Mouse (Mus musculus): ENCODE results near the gene Snx29. TPM values are rescaled to one million over a fixed set of nuclear protein-coding genes. Genes with fewer than 3 reads are reported as not detected.
"Not testable (repeated sequence)": the region's sequence is repeated elsewhere in the genome, so short reads cannot be mapped to it uniquely, and the experiment has no call there.

Gene Snx29
- total and polyA plus RNA-seq, 3 experiments: 6.5 to 19.4 (median 16.8) TPM

- DNase-seq: no peak
Observed at GRCm38 (mm10) chr16:11359919-11360318, 37.2 kb downstream of the Snx29 start.

- not testable (repeated sequence) for DNase-seq
Observed at GRCm38 (mm10) chr16:11360576-11360975, 37.9 kb downstream of the Snx29 start.

GRCm38 (mm10) chr16:11365626-11366025 is 42.9 kb downstream of the Snx29 start:
- DNase-seq: no peak

GRCm38 (mm10) chr16:11366851-11367250 is 44.1 kb downstream of the Snx29 start:
- no peak for DNase-seq

GRCm38 (mm10) chr16:11368412-11368811 is 45.7 kb downstream of the Snx29 start:
- DNase-seq: no peak

- DNase-seq: no peak
Observed at GRCm38 (mm10) chr16:11369162-11369561, 46.5 kb downstream of the Snx29 start.

GRCm38 (mm10) chr16:11369642-11370041 is 46.9 kb downstream of the Snx29 start:
- DNase-seq: peak; percentile 17

- peak; percentile 50 for DNase-seq
Observed at GRCm38 (mm10) chr16:11370132-11370544, 47.4 kb downstream of the Snx29 start.

GRCm38 (mm10) chr16:11379264-11379663 is 56.6 kb downstream of the Snx29 start:
- no peak for DNase-seq

GRCm38 (mm10) chr16:11380038-11380437 is 57.3 kb downstream of the Snx29 start:
- DNase-seq: no peak

GRCm38 (mm10) chr16:11380871-11381270 is 58.2 kb downstream of the Snx29 start:
- DNase-seq: no peak

- peak; percentile 34 for DNase-seq
Observed at GRCm38 (mm10) chr16:11384361-11384760, 61.7 kb downstream of the Snx29 start.

GRCm38 (mm10) chr16:11385150-11385549 is 62.4 kb downstream of the Snx29 start:
- no peak for DNase-seq

GRCm38 (mm10) chr16:11385798-11386197 is 63.1 kb downstream of the Snx29 start:
- DNase-seq: no peak

GRCm38 (mm10) chr16:11386221-11386620 is 63.5 kb downstream of the Snx29 start:
- DNase-seq: no peak

GRCm38 (mm10) chr16:11388085-11388484 is 65.4 kb downstream of the Snx29 start:
- no peak for DNase-seq

- no peak for DNase-seq
Observed at GRCm38 (mm10) chr16:11389324-11389723, 66.6 kb downstream of the Snx29 start.

GRCm38 (mm10) chr16:11396570-11396969 is 73.9 kb downstream of the Snx29 start:
- no peak for DNase-seq

- no peak for DNase-seq
Observed at GRCm38 (mm10) chr16:11399386-11399785, 76.7 kb downstream of the Snx29 start.

GRCm38 (mm10) chr16:11399845-11400565 is 77.3 kb downstream of the Snx29 start:
- no peak for DNase-seq

GRCm38 (mm10) chr16:11400936-11401335 is 78.2 kb downstream of the Snx29 start:
- no peak for DNase-seq

- DNase-seq: no peak
Observed at GRCm38 (mm10) chr16:11405193-11405592, 82.5 kb downstream of the Snx29 start.

GRCm38 (mm10) chr16:11406201-11406600 is 83.5 kb downstream of the Snx29 start:
- DNase-seq: no peak

- DNase-seq: no peak
Observed at GRCm38 (mm10) chr16:11406622-11407021, 83.9 kb downstream of the Snx29 start.

Data from adrenal gland, adult 2 months (tissue).